Mouse (Mus musculus): ENCODE measurements around the gene Ranbp3l. TPM values are rescaled to one million over a fixed set of nuclear protein-coding genes. Genes with fewer than 3 reads are reported as not detected.
"Not testable (repeated sequence)": the region's sequence is repeated elsewhere in the genome, so short reads cannot be mapped to it uniquely, and the experiment has no call there.

Gene Ranbp3l
- polyA plus RNA-seq, 1 experiment, result not detected

DNA sequence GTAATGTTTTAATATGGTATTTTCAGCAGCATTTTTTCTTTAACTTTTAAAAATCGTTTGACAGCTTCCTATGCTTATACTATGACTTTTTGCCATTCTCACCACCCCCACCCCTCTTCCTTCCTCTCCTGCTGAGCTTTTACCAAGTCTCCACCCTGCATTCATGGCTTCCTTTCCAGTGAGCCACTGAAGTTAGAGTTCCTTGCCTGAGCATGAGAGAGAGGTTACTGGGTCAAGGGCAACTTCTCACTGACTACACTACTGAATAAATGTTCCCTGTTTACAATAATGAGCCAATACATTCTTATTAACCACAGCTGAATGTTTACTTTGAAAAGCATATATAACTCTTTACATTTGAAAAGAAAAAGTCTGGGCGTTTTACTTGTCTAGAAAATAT lies 46.8 kb downstream of the Ranbp3l start:
- Histone ChIP-seq H3ac (ENCODE audit: control insufficient read depth, insufficient read length) (no peak overlapping the region), H3K27me3 (ENCODE audit: control insufficient read depth, insufficient read depth, insufficient read length) (no peaks in the 10 kb centered on the region), H3K36me3 (ENCODE audit: control insufficient read depth, insufficient read depth) (no peaks in the 10 kb centered on the region), H3K79me2 (ENCODE audit: control insufficient read depth, insufficient read depth) (no peaks in the 10 kb centered on the region), H3K4me2 (ENCODE audit: low read depth) (no peak overlapping the region), H3K4me3 (no peak overlapping the region)
- TF ChIP-seq MYOD1 (IDR thresholded peaks at IDR 0.05; ENCODE audit: control insufficient read depth in 1 of 3, insufficient read length in 2 of 3, low read depth in 2 of 3), result no peak
- no peak for TF ChIP-seq REST (IDR thresholded peaks at IDR 0.05; ENCODE audit: insufficient read depth, insufficient read length)
- TF ChIP-seq TCF12 (IDR thresholded peaks at IDR 0.05; ENCODE audit: insufficient read depth, poor library complexity, severe bottlenecking), result no peak
- no peak for TF ChIP-seq MYOG (IDR thresholded peaks at IDR 0.05; ENCODE audit: control insufficient read depth in 1 of 3, insufficient read depth in 1 of 3, insufficient read length in 2 of 3, low read depth in 2 of 3)
- TF ChIP-seq SRF (IDR thresholded peaks at IDR 0.05; ENCODE audit: control insufficient read depth, insufficient read length, low read depth), result no peak
- TF ChIP-seq MAX (IDR thresholded peaks at IDR 0.05; ENCODE audit: low read depth), result no peak
- TF ChIP-seq POLR2A (IDR thresholded peaks at IDR 0.05; ENCODE audit: insufficient read length, low read depth), result no peak
- no peak for TF ChIP-seq CEBPB (IDR thresholded peaks at IDR 0.05; ENCODE audit: insufficient read depth, poor library complexity, severe bottlenecking)
- TF ChIP-seq POLR2AphosphoS2 (IDR thresholded peaks at IDR 0.05; ENCODE audit: insufficient read length, low read depth), result no peak
- no peak for TF ChIP-seq TCF3 (IDR thresholded peaks at IDR 0.05; ENCODE audit: insufficient read length, low read depth)
- TF ChIP-seq USF1 (IDR thresholded peaks at IDR 0.05; ENCODE audit: low read depth), result no peak
- TF ChIP-seq E2F4 (IDR thresholded peaks at IDR 0.05; ENCODE audit: insufficient read depth), result no peak

DNA sequence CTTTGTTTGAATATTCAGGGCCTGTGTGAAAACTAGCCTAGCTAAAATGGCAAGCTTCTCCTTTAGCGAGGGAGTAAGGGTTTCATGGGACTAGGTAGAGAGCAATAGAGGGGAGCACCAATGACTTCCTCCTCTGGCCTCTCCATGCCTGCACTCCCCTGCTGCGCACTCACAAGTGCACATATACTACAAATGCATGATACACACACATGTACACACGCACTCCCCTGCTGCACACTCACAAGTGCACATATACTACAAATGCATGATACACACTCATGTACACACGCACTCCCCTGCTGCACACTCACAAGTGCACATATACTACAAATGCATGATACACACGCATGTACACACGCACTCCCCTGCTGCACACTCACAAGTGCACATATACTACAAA lies 47.7 kb downstream of the Ranbp3l start:
- H3K4me2 ChIP-seq (ENCODE audit: low read depth); H3K4me3 ChIP-seq; H3K36me3 ChIP-seq (ENCODE audit: control insufficient read depth, insufficient read depth); H3K27me3 ChIP-seq (ENCODE audit: control insufficient read depth, insufficient read depth, insufficient read length); H3ac ChIP-seq (ENCODE audit: control insufficient read depth, insufficient read length); H3K79me2 ChIP-seq (ENCODE audit: control insufficient read depth, insufficient read depth): not testable (repeated sequence)

DNA sequence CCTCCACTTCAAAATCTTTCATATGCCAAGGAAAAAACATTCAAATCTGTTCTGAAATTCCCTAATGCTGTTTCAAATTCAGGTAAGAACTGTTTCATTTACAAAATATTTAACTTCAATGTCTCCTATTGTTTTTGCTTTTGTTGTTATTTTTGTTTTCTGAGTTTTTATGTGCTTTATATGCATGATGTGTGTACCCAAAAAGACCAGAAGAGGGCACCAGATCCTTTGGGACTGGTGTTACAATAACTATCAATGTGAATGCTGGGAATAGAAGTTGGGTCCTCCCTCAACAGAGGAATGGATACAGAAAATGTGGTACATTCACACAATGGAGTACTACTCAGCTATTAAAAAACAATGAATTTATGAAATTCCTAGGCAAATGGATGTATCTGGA lies 88.0 kb downstream of the Ranbp3l start:
- Histone ChIP-seq H3K4me3 (no peak overlapping the region), H3K79me2 (ENCODE audit: control insufficient read depth, insufficient read depth) (no peaks in the 10 kb centered on the region), H3K4me2 (ENCODE audit: low read depth) (no peak overlapping the region), H3K36me3 (ENCODE audit: control insufficient read depth, insufficient read depth) (no peaks in the 10 kb centered on the region), H3K27me3 (ENCODE audit: control insufficient read depth, insufficient read depth, insufficient read length) (no peaks in the 10 kb centered on the region), H3ac (ENCODE audit: control insufficient read depth, insufficient read length) (no peak overlapping the region)
- TF ChIP-seq MYOD1 (IDR thresholded peaks at IDR 0.05; ENCODE audit: control insufficient read depth in 1 of 3, insufficient read length in 2 of 3, low read depth in 2 of 3) (no peak), POLR2AphosphoS2 (IDR thresholded peaks at IDR 0.05; ENCODE audit: insufficient read length, low read depth) (no peak), TCF12 (IDR thresholded peaks at IDR 0.05; ENCODE audit: insufficient read depth, poor library complexity, severe bottlenecking) (no peak), REST (IDR thresholded peaks at IDR 0.05; ENCODE audit: insufficient read depth, insufficient read length) (no peak), MYOG (IDR thresholded peaks at IDR 0.05; ENCODE audit: control insufficient read depth in 1 of 3, insufficient read depth in 1 of 3, insufficient read length in 2 of 3, low read depth in 2 of 3) (no peak), MAX (IDR thresholded peaks at IDR 0.05; ENCODE audit: low read depth) (no peak), E2F4 (IDR thresholded peaks at IDR 0.05; ENCODE audit: insufficient read depth) (no peak), SRF (IDR thresholded peaks at IDR 0.05; ENCODE audit: control insufficient read depth, insufficient read length, low read depth) (no peak), TCF3 (IDR thresholded peaks at IDR 0.05; ENCODE audit: insufficient read length, low read depth) (no peak), CEBPB (IDR thresholded peaks at IDR 0.05; ENCODE audit: insufficient read depth, poor library complexity, severe bottlenecking) (no peak), POLR2A (IDR thresholded peaks at IDR 0.05; ENCODE audit: insufficient read length, low read depth) (no peak), USF1 (IDR thresholded peaks at IDR 0.05; ENCODE audit: low read depth) (no peak)

DNA sequence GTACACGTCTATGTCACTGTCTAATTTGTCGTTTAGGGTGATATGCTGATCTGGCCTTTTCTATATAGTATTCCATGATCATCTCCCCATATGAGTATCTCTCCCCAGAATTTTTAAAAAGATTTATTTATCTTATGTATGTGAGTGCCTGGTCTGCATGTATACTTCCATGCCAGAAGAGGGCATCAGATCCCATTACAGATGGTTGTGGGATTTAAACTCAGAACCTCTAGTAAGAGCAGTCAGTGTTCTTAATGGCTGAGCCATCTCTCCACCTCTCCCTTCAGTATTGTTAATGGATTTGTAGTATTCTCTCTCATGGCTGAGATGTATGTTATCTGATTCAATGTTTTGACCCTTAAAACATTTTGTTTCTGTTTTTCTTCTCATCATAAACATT lies 92.1 kb downstream of the Ranbp3l start:
- Histone ChIP-seq H3K79me2 (ENCODE audit: control insufficient read depth, insufficient read depth) (no peaks in the 10 kb centered on the region), H3K27me3 (ENCODE audit: control insufficient read depth, insufficient read depth, insufficient read length) (peaks cover 6% of the 10 kb centered on the region), H3K4me3 (no peak overlapping the region), H3K36me3 (ENCODE audit: control insufficient read depth, insufficient read depth) (no peaks in the 10 kb centered on the region), H3ac (ENCODE audit: control insufficient read depth, insufficient read length) (no peak overlapping the region), H3K4me2 (ENCODE audit: low read depth) (no peak overlapping the region)
- TF ChIP-seq MYOD1 (IDR thresholded peaks at IDR 0.05; ENCODE audit: control insufficient read depth in 1 of 3, insufficient read length in 2 of 3, low read depth in 2 of 3) (no peak), USF1 (IDR thresholded peaks at IDR 0.05; ENCODE audit: low read depth) (no peak), POLR2A (IDR thresholded peaks at IDR 0.05; ENCODE audit: insufficient read length, low read depth) (no peak)

DNA sequence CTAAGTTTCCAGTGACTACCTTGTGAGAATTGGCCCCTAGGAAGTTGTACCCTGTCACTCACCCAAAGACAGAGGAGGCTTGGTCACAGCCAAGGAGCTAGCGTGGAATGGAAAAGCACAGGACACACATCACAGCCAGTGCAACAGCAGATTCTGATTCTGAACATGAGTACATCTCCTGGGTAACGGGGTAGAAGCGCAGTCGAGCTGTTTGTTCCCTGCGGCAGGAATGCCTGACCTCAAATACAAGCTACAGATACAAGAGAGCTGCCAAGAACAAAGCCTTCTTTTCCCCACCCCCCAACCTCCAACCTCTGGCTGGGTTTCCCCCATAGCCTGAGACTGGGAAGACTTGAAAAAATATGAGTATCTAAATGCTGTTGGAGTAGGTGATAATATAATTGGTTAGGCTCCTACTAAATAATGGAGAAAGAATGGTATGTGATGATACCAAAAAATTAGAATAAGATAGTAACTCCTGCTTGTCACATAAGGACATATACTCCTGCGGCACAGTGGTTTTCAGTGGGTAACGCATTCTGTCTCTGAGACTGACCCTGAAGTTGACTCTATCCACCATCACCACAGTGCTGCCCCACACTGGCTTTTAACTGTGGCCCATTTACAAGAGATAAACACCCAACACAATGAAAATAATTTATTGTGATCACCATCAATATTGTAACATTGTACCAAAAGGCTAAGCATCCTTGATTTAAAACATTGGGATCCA lies 93.6 kb downstream of the Ranbp3l start:
- no peaks in the 10 kb centered on the region for H3K36me3 ChIP-seq (ENCODE audit: control insufficient read depth, insufficient read depth)
- H3K27me3 ChIP-seq (ENCODE audit: control insufficient read depth, insufficient read depth, insufficient read length), result peaks cover 6% of the 10 kb centered on the region
- TF ChIP-seq MYOD1 (IDR thresholded peaks at IDR 0.05; ENCODE audit: control insufficient read depth in 1 of 3, insufficient read length in 2 of 3, low read depth in 2 of 3) (no peak), REST (IDR thresholded peaks at IDR 0.05; ENCODE audit: insufficient read depth, insufficient read length) (no peak), POLR2AphosphoS2 (IDR thresholded peaks at IDR 0.05; ENCODE audit: insufficient read length, low read depth) (no peak), E2F4 (IDR thresholded peaks at IDR 0.05; ENCODE audit: insufficient read depth) (no peak), CEBPB (IDR thresholded peaks at IDR 0.05; ENCODE audit: insufficient read depth, poor library complexity, severe bottlenecking) (no peak), POLR2A (IDR thresholded peaks at IDR 0.05; ENCODE audit: insufficient read length, low read depth) (no peak), MAX (IDR thresholded peaks at IDR 0.05; ENCODE audit: low read depth) (no peak), TCF3 (IDR thresholded peaks at IDR 0.05; ENCODE audit: insufficient read length, low read depth) (no peak), MYOG (IDR thresholded peaks at IDR 0.05; ENCODE audit: control insufficient read depth in 1 of 3, insufficient read depth in 1 of 3, insufficient read length in 2 of 3, low read depth in 2 of 3) (no peak), SRF (IDR thresholded peaks at IDR 0.05; ENCODE audit: control insufficient read depth, insufficient read length, low read depth) (no peak), USF1 (IDR thresholded peaks at IDR 0.05; ENCODE audit: low read depth) (no peak), TCF12 (IDR thresholded peaks at IDR 0.05; ENCODE audit: insufficient read depth, poor library complexity, severe bottlenecking) (no peak)
- no peak overlapping the region for H3ac ChIP-seq (ENCODE audit: control insufficient read depth, insufficient read length)
- no peak overlapping the region for H3K4me3 ChIP-seq
- no peaks in the 10 kb centered on the region for H3K79me2 ChIP-seq (ENCODE audit: control insufficient read depth, insufficient read depth)
- H3K4me2 ChIP-seq (ENCODE audit: low read depth), result no peak overlapping the region

Data from myocyte (in vitro differentiated cells).